8 mouse cellular contexts compared by ENCODE assay signal in genomic region chr11:109611303-109612149, GRCm38 (mm10). TPM values are rescaled to one million over a fixed set of nuclear protein-coding genes. Genes with fewer than 3 reads are reported as not detected.
DNase-seq lines count a peak whose midpoint lies in the region; ATAC-seq and TF ChIP-seq lines count a peak whose summit lies in the region.

Gene Wipi1, minus strand, starts transcription at chr11:109611967.

- H3K4me3 ChIP-seq in bone marrow, adult 2 months (replicated peaks; ENCODE audit: control insufficient read depth, low read depth, low read length), result peak within 1 kb of the TSS; percentile 90
- peak within 1 kb of the TSS; percentile 74 for H3K4me3 ChIP-seq in embryonic facial prominence, embryonic 15.5 days (replicated peaks)
- peak within 1 kb of the TSS; percentile 83 for H3K4me3 ChIP-seq in limb, embryonic 14.5 days (replicated peaks; ENCODE audit: low read length)
- peak within 1 kb of the TSS; percentile 78 for H3K4me3 ChIP-seq in midbrain, postnatal 0 days (ENCODE audit: low read depth, low read length)

- TF ChIP-seq CTCF in bone marrow, adult 2 months (IDR thresholded peaks at IDR 0.05; ENCODE audit: control insufficient read depth, insufficient read depth, low read length), result no peak
- peak; percentile 17; the same call in 1 of the 2 replicates for TF ChIP-seq CTCF in midbrain, postnatal 0 days (IDR thresholded peaks at IDR 0.05)

- peak within 1 kb of the TSS; percentile 73 for H3K9ac ChIP-seq in embryonic facial prominence, embryonic 15.5 days
- peak within 1 kb of the TSS; percentile 86 for H3K9ac ChIP-seq in limb, embryonic 14.5 days (ENCODE audit: low read depth, low read length, severe bottlenecking)
- H3K9ac ChIP-seq in midbrain, postnatal 0 days (replicated peaks; ENCODE audit: low read length, poor library complexity, severe bottlenecking), result peak within 1 kb of the TSS; percentile 78

- peak within 1 kb of the TSS; percentile 94 for H3K27ac ChIP-seq in bone marrow, adult 2 months (ENCODE audit: control insufficient read depth, insufficient read depth, low read depth, low read length, poor library complexity)
- peak within 1 kb of the TSS; percentile 79 for H3K27ac ChIP-seq in embryonic facial prominence, embryonic 15.5 days (replicated peaks)
- H3K27ac ChIP-seq in limb, embryonic 14.5 days (replicated peaks; ENCODE audit: low read depth, low read length), result peak within 1 kb of the TSS; percentile 79
- H3K27ac ChIP-seq in midbrain, postnatal 0 days (ENCODE audit: low read depth, low read length), result peak within 1 kb of the TSS; percentile 75

- peak; percentile 97 for ATAC-seq in embryonic facial prominence, embryonic 15.5 days (ENCODE audit: insufficient number of reproducible peaks, low FRiP score, low TSS enrichment, low read depth)
- peak; percentile 95 for ATAC-seq in limb, embryonic 14.5 days (ENCODE audit: low FRiP score, low read depth)
- peak; percentile 97 for ATAC-seq in midbrain, postnatal 0 days (ENCODE audit: low FRiP score)

- H3K4me2 ChIP-seq in embryonic facial prominence, embryonic 15.5 days (replicated peaks), result peak within 1 kb of the TSS; percentile 68
- peak within 1 kb of the TSS; percentile 72 for H3K4me2 ChIP-seq in limb, embryonic 14.5 days (replicated peaks; ENCODE audit: low read depth, low read length, severe bottlenecking)
- H3K4me2 ChIP-seq in midbrain, postnatal 0 days (ENCODE audit: low read depth, low read length, poor library complexity, severe bottlenecking), result peak within 1 kb of the TSS; percentile 87

- H3K36me3 ChIP-seq in embryonic facial prominence, embryonic 15.5 days, result no peaks in the 10 kb centered on the region
- no peaks in the 10 kb centered on the region for H3K36me3 ChIP-seq in limb, embryonic 14.5 days (ENCODE audit: control insufficient read depth, insufficient read depth, low read length)
- no peaks in the 10 kb centered on the region for H3K36me3 ChIP-seq in midbrain, postnatal 0 days (ENCODE audit: insufficient read depth, low read length)

- H3K27me3 ChIP-seq in embryonic facial prominence, embryonic 15.5 days, result no peaks in the 10 kb centered on the region
- no peaks in the 10 kb centered on the region for H3K27me3 ChIP-seq in limb, embryonic 14.5 days (ENCODE audit: control insufficient read depth, insufficient read depth, low read length)
- no peaks in the 10 kb centered on the region for H3K27me3 ChIP-seq in midbrain, postnatal 0 days (ENCODE audit: insufficient read depth, low read length)

- no peaks in the 10 kb centered on the region for H3K9me3 ChIP-seq in embryonic facial prominence, embryonic 15.5 days (replicated peaks)
- H3K9me3 ChIP-seq in limb, embryonic 14.5 days (ENCODE audit: control insufficient read depth, low read length), result no peaks in the 10 kb centered on the region
- H3K9me3 ChIP-seq in midbrain, postnatal 0 days (ENCODE audit: low read length), result no peaks in the 10 kb centered on the region

- under 1% methylated on average over 58 of the region's 58 CpGs for WGBS in bone marrow, adult 2 months
- WGBS in embryonic facial prominence, embryonic 15.5 days, result under 1% methylated on average over 58 of the region's 58 CpGs
- 1% methylated on average over 46 of the region's 58 CpGs for WGBS in limb, embryonic 14.5 days
- WGBS in midbrain, postnatal 0 days, result under 1% methylated on average over 57 of the region's 58 CpGs

- DNase-seq in 416B (ENCODE audit: low read depth), result peak; percentile 100
- DNase-seq in heart, adult 8-10 months (ENCODE audit: low spot score), result peak; percentile 98
- peak; percentile 100 for DNase-seq in kidney, adult 9 months
- DNase-seq in limb, embryonic 14.5 days (ENCODE audit: low spot score), result peak; percentile 98
- DNase-seq in midbrain, postnatal 0 days (ENCODE audit: low spot score), result peak; percentile 99
- peak; percentile 99 for DNase-seq in spleen, postnatal 14 days (ENCODE audit: low spot score in 2 of 2)

- H3K4me1 ChIP-seq in bone marrow, adult 2 months (ENCODE audit: control insufficient read depth, insufficient read depth, low read length), result peaks cover 3% of the 10 kb centered on the region
- peaks cover 28% of the 10 kb centered on the region for H3K4me1 ChIP-seq in embryonic facial prominence, embryonic 15.5 days
- H3K4me1 ChIP-seq in limb, embryonic 14.5 days (ENCODE audit: control insufficient read depth, insufficient read depth, low read length), result peaks cover 15% of the 10 kb centered on the region
- H3K4me1 ChIP-seq in midbrain, postnatal 0 days (ENCODE audit: insufficient read depth, low read length), result peaks cover 6% of the 10 kb centered on the region

- peak; percentile 92 for TF ChIP-seq POLR2A in bone marrow, adult 2 months (IDR thresholded peaks at IDR 0.05; ENCODE audit: borderline replicate concordance, control insufficient read depth, low read depth, low read length)
- TF ChIP-seq POLR2A in limb, embryonic 14.5 days (IDR thresholded peaks at IDR 0.05; ENCODE audit: borderline replicate concordance, extremely low read depth, insufficient read depth, insufficient read length), result no peak

RNA-seq across cellular contexts. Expression of gene Wipi1, which starts in this region (rescaled TPM):
- polyA plus RNA-seq in bone marrow, adult 2 months (2011; ENCODE audit: insufficient read depth, insufficient read length, low replicate concordance, missing spikeins), result 13.3 and 18.3 TPM in 2 replicates
- 62.5 and 64.5 TPM in 2 replicates for polyA plus RNA-seq in embryonic facial prominence, embryonic 15.5 days (2015; fragmentation: Nextera tagmentation; extraction: Ambion mirVana)
- total RNA-seq in heart, adult 8-10 months (2022), result 100 to 1,000 TPM; 110 to 141 (median 120) TPM
- polyA plus RNA-seq in limb, embryonic 14.5 days (2012; rRNA removed), result 37.5 and 38.1 TPM in 2 replicates
- 36.9 and 37.9 TPM in 2 replicates for polyA plus RNA-seq in limb, embryonic 14.5 days (2014; fragmentation: Nextera tagmentation; extraction: Ambion mirVana)
- 12.7 and 14.9 TPM in 2 replicates for total RNA-seq in midbrain, postnatal 0 days (2014; rRNA removed)
- 17.1 and 18.3 TPM in 2 replicates for polyA plus RNA-seq in midbrain, postnatal 0 days (2015; fragmentation: Nextera tagmentation; extraction: Ambion mirVana)

Comparison
In these comparisons a context has a peak if more than half of its experiments do, and no peak if none do; other contexts are left out.
1. Peak in every context shown above with its lines: DNase-seq, ATAC-seq, H3K4me3 ChIP-seq and H3K27ac ChIP-seq.